Mouse (Mus musculus): ENCODE data around the gene Upp2. TPM values are rescaled to one million over a fixed set of nuclear protein-coding genes. Genes with fewer than 3 reads are reported as not detected.

The Upp2 gene
- polyA plus RNA-seq, 1 experiment from 2014 or later, result 5.9 TPM

- no peaks in the 10 kb centered on the region for H3K36me3 ChIP-seq (ENCODE audit: control insufficient read depth, insufficient read depth, low read length)
- no peak overlapping the region for H3K4me2 ChIP-seq (replicated peaks; ENCODE audit: low read depth, low read length)
- 98% methylated on average over 1 of the region's 1 CpGs for WGBS
- H3K4me3 ChIP-seq (ENCODE audit: low read length), result no peak overlapping the region
- no peaks in the 10 kb centered on the region for H3K4me1 ChIP-seq (ENCODE audit: control insufficient read depth, insufficient read depth, low read length)
- H3K9me3 ChIP-seq (ENCODE audit: control insufficient read depth, low read length), result no peaks in the 10 kb centered on the region
- H3K27me3 ChIP-seq (ENCODE audit: control insufficient read depth, insufficient read depth, low read length), result no peaks in the 10 kb centered on the region
- H3K27ac ChIP-seq (ENCODE audit: low read depth, low read length), result no peak overlapping the region
- H3K9ac ChIP-seq (ENCODE audit: low read depth, low read length), result no peak overlapping the region
- peak; percentile 36; the same call in 1 of the 2 replicates for ATAC-seq (ENCODE audit: low FRiP score, low TSS enrichment)
These were observed 23.0 kb downstream of the Upp2 start for GRCm38 (mm10) chr2:58590055-58590454.

GRCm38 (mm10) chr2:58595350-58595749 lies 28.3 kb downstream of the Upp2 start:
- Histone ChIP-seq H3K36me3 (ENCODE audit: control insufficient read depth, insufficient read depth, low read length) (no peaks in the 10 kb centered on the region), H3K4me1 (ENCODE audit: control insufficient read depth, insufficient read depth, low read length) (no peaks in the 10 kb centered on the region), H3K4me3 (ENCODE audit: low read length) (no peak overlapping the region), H3K4me2 (replicated peaks; ENCODE audit: low read depth, low read length) (no peak overlapping the region), H3K27ac (ENCODE audit: low read depth, low read length) (peak overlapping the region; percentile 53; the same call in 1 of the 2 replicates), H3K27me3 (ENCODE audit: control insufficient read depth, insufficient read depth, low read length) (no peaks in the 10 kb centered on the region), H3K9ac (ENCODE audit: low read depth, low read length) (no peak overlapping the region), H3K9me3 (ENCODE audit: control insufficient read depth, low read length) (no peaks in the 10 kb centered on the region)
- ATAC-seq (ENCODE audit: low FRiP score, low TSS enrichment), result 0 out of 2 replicates have a peak, but pooled peaks have one; percentile 43
- WGBS, result 49% methylated on average over 9 of the region's 9 CpGs

GRCm38 (mm10) chr2:58596774-58597342 lies 29.8 kb downstream of the Upp2 start:
- H3K9me3 ChIP-seq (ENCODE audit: control insufficient read depth, low read length), result no peaks in the 10 kb centered on the region
- H3K36me3 ChIP-seq (ENCODE audit: control insufficient read depth, insufficient read depth, low read length), result no peaks in the 10 kb centered on the region
- H3K9ac ChIP-seq (ENCODE audit: low read depth, low read length), result no peak overlapping the region
- no peak for ATAC-seq (ENCODE audit: low FRiP score, low TSS enrichment)
- no peaks in the 10 kb centered on the region for H3K27me3 ChIP-seq (ENCODE audit: control insufficient read depth, insufficient read depth, low read length)
- no peak overlapping the region for H3K4me2 ChIP-seq (replicated peaks; ENCODE audit: low read depth, low read length)
- no peaks in the 10 kb centered on the region; the same call in 1 of the 2 replicates for H3K4me1 ChIP-seq (ENCODE audit: control insufficient read depth, insufficient read depth, low read length)
- no peak overlapping the region for H3K27ac ChIP-seq (ENCODE audit: low read depth, low read length)
- no peak overlapping the region for H3K4me3 ChIP-seq (ENCODE audit: low read length)
- WGBS, result 84% methylated on average over 17 of the region's 17 CpGs

GRCm38 (mm10) chr2:58597556-58597955 lies 30.5 kb downstream of the Upp2 start:
- no peaks in the 10 kb centered on the region for H3K27me3 ChIP-seq (ENCODE audit: control insufficient read depth, insufficient read depth, low read length)

GRCm38 (mm10) chr2:58599639-58600038 lies 32.5 kb downstream of the Upp2 start:
- Histone ChIP-seq H3K9me3 (ENCODE audit: control insufficient read depth, low read length) (no peaks in the 10 kb centered on the region), H3K4me1 (ENCODE audit: control insufficient read depth, insufficient read depth, low read length) (no peaks in the 10 kb centered on the region; the same call in 1 of the 2 replicates), H3K4me3 (ENCODE audit: low read length) (no peak overlapping the region), H3K27me3 (ENCODE audit: control insufficient read depth, insufficient read depth, low read length) (no peaks in the 10 kb centered on the region), H3K9ac (ENCODE audit: low read depth, low read length) (no peak overlapping the region), H3K27ac (ENCODE audit: low read depth, low read length) (no peak overlapping the region), H3K36me3 (ENCODE audit: control insufficient read depth, insufficient read depth, low read length) (no peaks in the 10 kb centered on the region), H3K4me2 (replicated peaks; ENCODE audit: low read depth, low read length) (no peak overlapping the region)
- 95% methylated on average over 6 of the region's 6 CpGs for WGBS
- no peak for ATAC-seq (ENCODE audit: low FRiP score, low TSS enrichment)

More at GRCm38 (mm10) chr2:58597556-58597955, 30.5 kb downstream of the Upp2 start:
- Histone ChIP-seq H3K9ac (ENCODE audit: low read depth, low read length) (no peak overlapping the region), H3K4me2 (replicated peaks; ENCODE audit: low read depth, low read length) (no peak overlapping the region), H3K4me1 (ENCODE audit: control insufficient read depth, insufficient read depth, low read length) (no peaks in the 10 kb centered on the region; the same call in 1 of the 2 replicates), H3K36me3 (ENCODE audit: control insufficient read depth, insufficient read depth, low read length) (no peaks in the 10 kb centered on the region), H3K4me3 (ENCODE audit: low read length) (no peak overlapping the region), H3K27ac (ENCODE audit: low read depth, low read length) (no peak overlapping the region), H3K9me3 (ENCODE audit: control insufficient read depth, low read length) (no peaks in the 10 kb centered on the region)
- ATAC-seq (ENCODE audit: low FRiP score, low TSS enrichment), result no peak
- 97% methylated on average over 3 of the region's 3 CpGs for WGBS

GRCm38 (mm10) chr2:58601382-58601781 lies 34.3 kb downstream of the Upp2 start:
- Histone ChIP-seq H3K27me3 (ENCODE audit: control insufficient read depth, insufficient read depth, low read length) (no peaks in the 10 kb centered on the region), H3K4me3 (ENCODE audit: low read length) (no peak overlapping the region), H3K27ac (ENCODE audit: low read depth, low read length) (no peak overlapping the region), H3K9me3 (ENCODE audit: control insufficient read depth, low read length) (no peaks in the 10 kb centered on the region), H3K4me2 (replicated peaks; ENCODE audit: low read depth, low read length) (no peak overlapping the region), H3K36me3 (ENCODE audit: control insufficient read depth, insufficient read depth, low read length) (no peaks in the 10 kb centered on the region), H3K9ac (ENCODE audit: low read depth, low read length) (no peak overlapping the region), H3K4me1 (ENCODE audit: control insufficient read depth, insufficient read depth, low read length) (no peaks in the 10 kb centered on the region; the same call in 1 of the 2 replicates)
- WGBS, result 58% methylated on average over 4 of the region's 4 CpGs
- peak; percentile 68; the same call in 1 of the 2 replicates for ATAC-seq (ENCODE audit: low FRiP score, low TSS enrichment)

GRCm38 (mm10) chr2:58603379-58603778 lies 36.3 kb downstream of the Upp2 start:
- Histone ChIP-seq H3K9ac (ENCODE audit: low read depth, low read length) (no peak overlapping the region), H3K4me3 (ENCODE audit: low read length) (no peak overlapping the region), H3K4me1 (ENCODE audit: control insufficient read depth, insufficient read depth, low read length) (no peaks in the 10 kb centered on the region; the same call in 1 of the 2 replicates), H3K9me3 (ENCODE audit: control insufficient read depth, low read length) (no peaks in the 10 kb centered on the region), H3K27me3 (ENCODE audit: control insufficient read depth, insufficient read depth, low read length) (no peaks in the 10 kb centered on the region), H3K4me2 (replicated peaks; ENCODE audit: low read depth, low read length) (no peak overlapping the region), H3K36me3 (ENCODE audit: control insufficient read depth, insufficient read depth, low read length) (no peaks in the 10 kb centered on the region), H3K27ac (ENCODE audit: low read depth, low read length) (no peak overlapping the region)
- ATAC-seq (ENCODE audit: low FRiP score, low TSS enrichment), result no peak
- 93% methylated on average over 3 of the region's 3 CpGs for WGBS

- Histone ChIP-seq H3K4me1 (ENCODE audit: control insufficient read depth, insufficient read depth, low read length) (no peaks in the 10 kb centered on the region; the same call in 1 of the 2 replicates), H3K4me2 (replicated peaks; ENCODE audit: low read depth, low read length) (no peak overlapping the region), H3K27ac (ENCODE audit: low read depth, low read length) (no peak overlapping the region), H3K27me3 (ENCODE audit: control insufficient read depth, insufficient read depth, low read length) (no peaks in the 10 kb centered on the region), H3K9ac (ENCODE audit: low read depth, low read length) (no peak overlapping the region), H3K4me3 (ENCODE audit: low read length) (no peak overlapping the region), H3K9me3 (ENCODE audit: control insufficient read depth, low read length) (no peaks in the 10 kb centered on the region), H3K36me3 (ENCODE audit: control insufficient read depth, insufficient read depth, low read length) (no peaks in the 10 kb centered on the region)
- 91% methylated on average over 3 of the region's 3 CpGs for WGBS
- no peak for ATAC-seq (ENCODE audit: low FRiP score, low TSS enrichment)
These were observed 37.7 kb downstream of the Upp2 start for GRCm38 (mm10) chr2:58604791-58605190.

- no peaks in the 10 kb centered on the region for H3K27me3 ChIP-seq (ENCODE audit: control insufficient read depth, insufficient read depth, low read length)
- no peaks in the 10 kb centered on the region for H3K4me1 ChIP-seq (ENCODE audit: control insufficient read depth, insufficient read depth, low read length)
- H3K4me3 ChIP-seq (ENCODE audit: low read length), result no peak overlapping the region
- H3K27ac ChIP-seq (ENCODE audit: low read depth, low read length), result no peak overlapping the region
- no peak for ATAC-seq (ENCODE audit: low FRiP score, low TSS enrichment)
- no peak overlapping the region for H3K9ac ChIP-seq (ENCODE audit: low read depth, low read length)
- no peak overlapping the region for H3K4me2 ChIP-seq (replicated peaks; ENCODE audit: low read depth, low read length)
- 93% methylated on average over 3 of the region's 3 CpGs for WGBS
- no peaks in the 10 kb centered on the region for H3K36me3 ChIP-seq (ENCODE audit: control insufficient read depth, insufficient read depth, low read length)
- H3K9me3 ChIP-seq (ENCODE audit: control insufficient read depth, low read length), result no peaks in the 10 kb centered on the region
These were observed 46.6 kb downstream of the Upp2 start for GRCm38 (mm10) chr2:58613720-58614119.
